Mouse (Mus musculus): ENCODE data around the gene Otop3. TPM values are rescaled to one million over a fixed set of nuclear protein-coding genes. Genes with fewer than 3 reads are reported as not detected.

The Otop3 gene
- polyA plus RNA-seq, 1 experiment from 2014 or later: not detected

- peaks cover 93% of the 10 kb centered on the region for H3K27me3 ChIP-seq (ENCODE audit: low read depth, poor library complexity, severe bottlenecking)
- H3K27ac ChIP-seq: no peak overlapping the region
- no peaks in the 10 kb centered on the region for H3K36me3 ChIP-seq
- no peaks in the 10 kb centered on the region for H3K9me3 ChIP-seq (replicated peaks)
- peaks cover 44% of the 10 kb centered on the region for H3K4me1 ChIP-seq
- peak overlapping the region; percentile 11; the same call in 1 of the 2 replicates for H3K4me3 ChIP-seq
- WGBS: 12% methylated on average over 32 of the region's 32 CpGs
- DNase-seq (ENCODE audit: low spot score): no peak
Observed at GRCm38 (mm10) chr11:115323354-115323753, 11.2 kb upstream of the Otop3 start.

GRCm38 (mm10) chr11:115326730-115327129 lies 7.8 kb upstream of the Otop3 start:
- Histone ChIP-seq H3K9me3 (replicated peaks) (no peaks in the 10 kb centered on the region), H3K4me1 (peaks cover 33% of the 10 kb centered on the region), H3K4me3 (no peak overlapping the region), H3K36me3 (no peaks in the 10 kb centered on the region), H3K27ac (no peak overlapping the region), H3K27me3 (ENCODE audit: low read depth, poor library complexity, severe bottlenecking) (peaks cover 89% of the 10 kb centered on the region)
- DNase-seq (ENCODE audit: low spot score): no peak
- 65% methylated on average over 7 of the region's 7 CpGs for WGBS

- Histone ChIP-seq H3K27me3 (ENCODE audit: low read depth, poor library complexity, severe bottlenecking) (peaks cover 89% of the 10 kb centered on the region), H3K27ac (no peak overlapping the region), H3K9me3 (replicated peaks) (no peaks in the 10 kb centered on the region), H3K36me3 (no peaks in the 10 kb centered on the region), H3K4me3 (no peak overlapping the region), H3K4me1 (peaks cover 16% of the 10 kb centered on the region)
- 76% methylated on average over 15 of the region's 15 CpGs for WGBS
- DNase-seq (ENCODE audit: low spot score): no peak
Observed at GRCm38 (mm10) chr11:115329339-115329738, 5.2 kb upstream of the Otop3 start.

DNA sequence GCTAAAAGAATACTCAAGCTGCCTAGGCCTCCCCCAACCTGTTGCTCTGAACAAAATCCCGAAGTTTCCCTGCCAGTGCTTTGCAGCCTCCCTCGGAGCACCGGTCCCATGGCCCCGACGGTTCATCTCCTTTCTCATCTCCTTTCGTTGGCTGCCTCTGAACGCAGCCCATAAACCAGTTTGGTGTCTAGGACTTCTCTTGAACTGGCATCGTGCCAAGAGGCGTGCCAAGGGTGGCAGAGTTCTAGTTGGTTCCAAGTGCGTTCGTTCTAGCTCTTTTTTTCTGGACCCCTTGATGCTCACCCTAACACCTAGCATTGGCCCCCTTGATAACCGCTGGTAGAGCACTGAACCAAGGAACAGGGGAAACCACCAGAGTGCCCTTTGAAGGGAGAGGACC lies 692 bp downstream of the Otop3 start:
- DNase-seq (ENCODE audit: low spot score): no peak
- peaks cover 89% of the 10 kb centered on the region for H3K27me3 ChIP-seq (ENCODE audit: low read depth, poor library complexity, severe bottlenecking)
- H3K27ac ChIP-seq: no peak overlapping the region
- H3K4me1 ChIP-seq: peaks cover 8% of the 10 kb centered on the region
- 60% methylated on average over 12 of the region's 12 CpGs for WGBS
- H3K9me3 ChIP-seq (replicated peaks): no peaks in the 10 kb centered on the region
- H3K36me3 ChIP-seq: no peaks in the 10 kb centered on the region
- no peak overlapping the region for H3K4me3 ChIP-seq

DNA sequence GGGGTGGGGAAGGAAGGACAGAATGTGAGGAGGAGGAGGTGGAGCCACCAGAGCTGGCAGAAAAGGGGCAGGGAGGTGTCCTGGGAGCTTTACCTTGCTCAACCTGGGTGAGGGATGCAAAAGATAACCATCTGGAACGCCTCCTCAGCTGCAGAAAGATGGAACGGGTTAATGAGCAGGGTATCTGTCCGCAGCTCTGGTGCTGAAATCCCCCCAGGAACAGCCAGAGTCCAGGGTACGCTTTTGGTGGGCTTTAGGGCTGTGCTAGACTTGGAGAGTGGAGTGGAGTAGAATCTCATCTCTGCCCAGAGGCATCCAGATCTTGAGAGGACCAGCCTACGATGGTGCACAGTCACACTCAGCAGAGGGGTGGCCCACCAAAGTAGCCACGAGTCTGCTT lies 1.6 kb downstream of the Otop3 start:
- DNase-seq (ENCODE audit: low spot score): peak; percentile 71
- peaks cover 87% of the 10 kb centered on the region for H3K27me3 ChIP-seq (ENCODE audit: low read depth, poor library complexity, severe bottlenecking)
- whole genome bisulfite sequencing: 13% methylated on average over 6 of the region's 6 CpGs
- H3K4me1 ChIP-seq: peaks cover 8% of the 10 kb centered on the region
- no peaks in the 10 kb centered on the region for H3K9me3 ChIP-seq (replicated peaks)
- no peak overlapping the region for H3K27ac ChIP-seq
- no peaks in the 10 kb centered on the region for H3K36me3 ChIP-seq
- H3K4me3 ChIP-seq: no peak overlapping the region

- Histone ChIP-seq H3K27ac (no peak overlapping the region), H3K9me3 (replicated peaks) (no peaks in the 10 kb centered on the region), H3K4me1 (peaks cover 8% of the 10 kb centered on the region), H3K27me3 (ENCODE audit: low read depth, poor library complexity, severe bottlenecking) (peaks cover 81% of the 10 kb centered on the region), H3K36me3 (no peaks in the 10 kb centered on the region), H3K4me3 (no peak overlapping the region)
- no peak for DNase-seq (ENCODE audit: low spot score)
- WGBS: 64% methylated on average over 3 of the region's 3 CpGs
Observed at GRCm38 (mm10) chr11:115337350-115337749, 2.8 kb downstream of the Otop3 start.

DNA sequence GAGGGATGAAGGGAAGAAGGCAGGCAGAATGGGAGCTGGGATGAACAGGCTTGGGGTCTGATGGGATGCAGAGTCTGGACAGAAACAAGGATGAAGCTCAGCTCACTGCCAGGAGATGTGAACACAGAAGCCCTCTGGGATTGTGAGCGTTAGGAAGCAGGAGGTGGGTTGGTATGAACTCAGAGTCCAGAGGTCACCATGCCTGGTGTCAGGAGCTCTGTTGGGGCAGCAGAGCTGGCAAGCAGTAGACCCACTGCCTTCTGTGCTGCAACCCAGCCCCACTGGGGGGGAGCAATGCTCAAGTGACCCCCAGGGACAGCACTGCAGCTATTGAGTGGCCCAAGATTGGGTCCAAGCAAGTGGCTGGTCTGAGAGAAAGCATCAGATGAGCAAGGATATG lies 3.3 kb downstream of the Otop3 start:
- H3K27ac ChIP-seq: no peak overlapping the region
- peaks cover 8% of the 10 kb centered on the region for H3K4me1 ChIP-seq
- 64% methylated on average over 1 of the region's 1 CpGs for WGBS
- no peaks in the 10 kb centered on the region for H3K9me3 ChIP-seq (replicated peaks)
- H3K27me3 ChIP-seq (ENCODE audit: low read depth, poor library complexity, severe bottlenecking): peaks cover 76% of the 10 kb centered on the region
- H3K36me3 ChIP-seq: no peaks in the 10 kb centered on the region
- H3K4me3 ChIP-seq: no peak overlapping the region
- DNase-seq (ENCODE audit: low spot score): no peak

- DNase-seq (ENCODE audit: low spot score): no peak
- 87% methylated on average over 2 of the region's 2 CpGs for WGBS
- Histone ChIP-seq H3K9me3 (replicated peaks) (no peaks in the 10 kb centered on the region), H3K4me1 (peaks cover 25% of the 10 kb centered on the region), H3K36me3 (no peaks in the 10 kb centered on the region), H3K27ac (no peak overlapping the region), H3K27me3 (ENCODE audit: low read depth, poor library complexity, severe bottlenecking) (peaks cover 60% of the 10 kb centered on the region), H3K4me3 (no peak overlapping the region)
Observed at GRCm38 (mm10) chr11:115341246-115341645, 6.7 kb downstream of the Otop3 start.

DNA sequence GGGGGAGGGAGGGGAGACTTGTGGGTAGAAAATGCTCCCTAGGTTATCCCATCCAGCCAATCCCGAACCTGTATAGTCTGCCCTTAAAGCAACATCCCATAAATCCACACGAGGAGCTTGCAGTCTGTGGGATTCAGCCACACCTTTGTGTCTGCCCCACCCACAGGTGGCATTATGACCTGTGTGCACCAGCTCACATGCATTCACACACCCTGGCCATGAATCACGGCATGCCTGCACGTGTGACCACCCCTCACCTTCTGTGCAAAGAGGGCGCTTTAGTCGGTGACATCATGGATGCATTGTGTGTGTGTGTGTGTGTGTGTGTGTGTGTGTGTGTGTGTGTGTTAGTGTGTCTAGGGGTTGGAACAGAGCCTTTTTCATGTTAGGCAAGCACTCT lies 7.3 kb downstream of the Otop3 start:
- no peak for DNase-seq (ENCODE audit: low spot score)
- Histone ChIP-seq H3K4me1 (peaks cover 31% of the 10 kb centered on the region), H3K4me3 (no peak overlapping the region), H3K27ac (no peak overlapping the region), H3K36me3 (no peaks in the 10 kb centered on the region), H3K27me3 (ENCODE audit: low read depth, poor library complexity, severe bottlenecking) (peaks cover 57% of the 10 kb centered on the region), H3K9me3 (replicated peaks) (no peaks in the 10 kb centered on the region)
- WGBS: 78% methylated on average over 6 of the region's 6 CpGs

GRCm38 (mm10) chr11:115344967-115345366 lies 10.4 kb downstream of the Otop3 start:
- Histone ChIP-seq H3K4me3 (0 out of 2 replicates have a peak overlapping the region, but pooled peaks have one; percentile 14), H3K27ac (peak overlapping the region; percentile 78), H3K9me3 (replicated peaks) (no peaks in the 10 kb centered on the region), H3K4me1 (peaks cover 61% of the 10 kb centered on the region), H3K27me3 (ENCODE audit: low read depth, poor library complexity, severe bottlenecking) (peaks cover 49% of the 10 kb centered on the region), H3K36me3 (no peaks in the 10 kb centered on the region)
- DNase-seq (ENCODE audit: low spot score): no peak
- WGBS: 6% methylated on average over 12 of the region's 12 CpGs

DNA sequence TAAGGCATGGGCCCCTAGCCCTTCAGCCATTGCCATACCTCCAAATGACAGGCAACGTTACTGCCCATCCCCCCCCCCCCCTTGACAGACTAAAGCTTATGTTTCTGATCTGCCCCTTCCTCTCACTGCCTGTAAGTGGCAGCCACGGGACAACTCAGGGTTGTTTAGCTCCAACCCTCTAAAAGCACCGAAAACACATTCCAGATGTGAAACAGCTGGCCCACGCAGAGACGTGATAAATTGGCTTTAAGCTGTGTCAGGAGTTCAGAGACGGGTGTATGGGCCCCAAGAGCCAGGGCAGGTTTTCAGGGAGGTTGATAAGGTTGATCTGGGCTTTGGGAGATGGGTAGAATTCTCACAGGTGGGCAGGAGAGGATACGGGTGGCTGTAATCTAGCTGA lies 11.0 kb downstream of the Otop3 start:
- H3K27me3 ChIP-seq (ENCODE audit: low read depth, poor library complexity, severe bottlenecking): peaks cover 51% of the 10 kb centered on the region
- H3K9me3 ChIP-seq (replicated peaks): no peaks in the 10 kb centered on the region
- DNase-seq (ENCODE audit: low spot score): peak; percentile 81
- peaks cover 62% of the 10 kb centered on the region for H3K4me1 ChIP-seq
- H3K27ac ChIP-seq: peak overlapping the region; percentile 78
- WGBS: 7% methylated on average over 7 of the region's 7 CpGs
- H3K4me3 ChIP-seq: peak overlapping the region; percentile 14; the same call in 1 of the 2 replicates
- H3K36me3 ChIP-seq: no peaks in the 10 kb centered on the region

GRCm38 (mm10) chr11:115348681-115349248 lies 14.2 kb downstream of the Otop3 start:
- Histone ChIP-seq H3K4me3 (peak overlapping the region; percentile 10; the same call in 1 of the 2 replicates), H3K9me3 (replicated peaks) (no peaks in the 10 kb centered on the region), H3K27me3 (ENCODE audit: low read depth, poor library complexity, severe bottlenecking) (peaks cover 67% of the 10 kb centered on the region), H3K27ac (0 out of 2 replicates have a peak overlapping the region, but pooled peaks have one; percentile 32), H3K36me3 (no peaks in the 10 kb centered on the region), H3K4me1 (peaks cover 62% of the 10 kb centered on the region)
- DNase-seq (ENCODE audit: low spot score): no peak
- 46% methylated on average over 17 of the region's 17 CpGs for WGBS

- Histone ChIP-seq H3K4me1 (peaks cover 58% of the 10 kb centered on the region), H3K9me3 (replicated peaks) (no peaks in the 10 kb centered on the region), H3K4me3 (no peak overlapping the region), H3K27ac (no peak overlapping the region), H3K36me3 (no peaks in the 10 kb centered on the region), H3K27me3 (ENCODE audit: low read depth, poor library complexity, severe bottlenecking) (peaks cover 65% of the 10 kb centered on the region)
- no peak for DNase-seq (ENCODE audit: low spot score)
- 14% methylated on average over 4 of the region's 4 CpGs for WGBS
Observed at GRCm38 (mm10) chr11:115349976-115350375, 15.4 kb downstream of the Otop3 start.

DNA sequence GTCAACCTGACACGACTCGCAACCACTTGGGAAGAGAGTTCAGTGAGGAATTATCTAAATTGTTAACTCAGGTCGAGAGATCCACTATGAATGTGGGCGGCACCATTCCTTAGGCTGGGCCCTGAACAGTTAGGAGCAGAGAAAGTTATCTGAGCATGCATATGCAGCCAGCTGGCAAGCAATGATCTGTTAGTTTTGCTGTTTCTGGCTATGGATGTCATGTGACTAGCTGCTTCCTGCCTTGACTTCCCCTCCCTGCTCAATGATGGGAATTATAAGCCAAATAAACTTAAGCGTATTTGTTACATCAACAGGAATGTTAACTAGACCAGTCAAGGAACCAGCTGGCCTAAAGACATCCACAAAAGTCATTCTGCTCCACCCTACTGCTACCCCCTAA lies 18.8 kb downstream of the Otop3 start:
- Histone ChIP-seq H3K9me3 (replicated peaks) (no peaks in the 10 kb centered on the region), H3K36me3 (no peaks in the 10 kb centered on the region), H3K4me1 (peaks cover 36% of the 10 kb centered on the region), H3K27me3 (ENCODE audit: low read depth, poor library complexity, severe bottlenecking) (peaks cover 77% of the 10 kb centered on the region), H3K4me3 (no peak overlapping the region), H3K27ac (no peak overlapping the region)
- WGBS: 94% methylated on average over 5 of the region's 5 CpGs
- no peak for DNase-seq (ENCODE audit: low spot score)

Measured in limb, embryonic 10.5 days (tissue).